Mouse (Mus musculus): ENCODE measurements at regions not wholly inside any gene's neighbourhood (a gene's known extent, or its start where the extent isn't known, plus 50 kb on each side); places are given as distances from the start of the nearest gene placed in this dataset.

DNA sequence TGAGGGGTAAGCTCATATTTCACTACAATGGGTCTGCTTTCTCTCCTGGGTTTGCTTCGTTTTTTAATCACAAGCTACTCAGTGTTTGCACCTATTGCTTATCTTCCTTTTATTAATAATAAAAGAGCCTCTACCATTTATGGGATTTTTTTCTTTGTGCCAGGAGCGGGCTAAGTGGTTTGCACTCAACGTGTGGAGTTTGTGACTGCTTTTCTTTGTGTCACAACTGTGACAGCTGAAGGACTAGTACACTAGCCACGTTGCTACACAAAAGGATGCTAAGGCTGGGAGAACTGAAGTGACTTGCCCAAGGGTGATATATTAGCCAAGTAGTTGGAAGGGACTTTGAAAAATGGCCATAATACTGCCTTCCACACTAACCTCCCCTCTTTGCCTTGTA is 271.8 kb upstream of the Ppargc1a start:
- no peak for DNase-seq (ENCODE audit: low spot score)

- no peak for DNase-seq (ENCODE audit: low spot score)
Observed at GRCm38 (mm10) chr5:51830551-51830950, 263.0 kb upstream of the Ppargc1a start.

DNA sequence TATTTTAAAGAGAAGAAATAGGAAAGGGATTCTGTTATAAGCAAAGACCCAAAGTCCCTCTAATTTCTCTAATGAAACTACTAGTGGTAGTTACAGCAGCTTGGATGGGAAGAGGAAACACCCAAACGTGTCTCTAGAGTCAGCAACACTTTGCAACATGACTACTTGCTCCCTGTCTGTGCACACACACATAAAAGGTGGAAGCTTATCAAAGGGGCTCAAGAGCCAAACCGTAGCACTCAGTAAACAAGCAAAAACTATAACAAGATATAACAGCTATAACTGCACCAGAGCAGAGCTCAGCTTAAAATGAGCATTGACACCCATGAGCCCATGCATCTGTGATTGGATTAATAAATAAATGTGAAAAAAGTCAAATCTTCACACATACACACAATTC is 262.5 kb upstream of the Ppargc1a start:
- DNase-seq (ENCODE audit: low spot score) = no peak

- DNase-seq (ENCODE audit: low spot score) = no peak
Observed at GRCm38 (mm10) chr5:51829606-51830005, 262.1 kb upstream of the Ppargc1a start.

DNA sequence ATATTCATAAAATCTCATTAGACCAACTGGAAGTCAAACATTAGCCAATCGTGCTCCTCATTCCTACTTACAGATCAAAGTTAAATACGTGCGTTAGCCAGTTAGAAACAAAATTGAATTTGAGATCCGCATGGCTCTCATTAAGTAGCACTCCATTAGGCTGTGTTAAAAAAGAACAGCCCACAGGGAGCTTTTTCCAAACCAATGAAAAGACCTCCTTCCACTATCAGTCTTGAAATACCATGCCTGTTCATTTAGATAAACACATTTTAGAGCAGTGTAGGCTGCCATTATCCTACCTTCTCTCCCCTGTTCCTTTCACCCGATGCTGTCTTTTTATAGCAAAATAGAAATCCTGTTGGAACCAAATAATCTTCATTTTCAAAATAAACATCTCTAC is 261.5 kb upstream of the Ppargc1a start:
- DNase-seq (ENCODE audit: low spot score) = no peak

- DNase-seq (ENCODE audit: low spot score) = no peak
Observed at GRCm38 (mm10) chr5:51826269-51826668, 258.7 kb upstream of the Ppargc1a start.

DNA sequence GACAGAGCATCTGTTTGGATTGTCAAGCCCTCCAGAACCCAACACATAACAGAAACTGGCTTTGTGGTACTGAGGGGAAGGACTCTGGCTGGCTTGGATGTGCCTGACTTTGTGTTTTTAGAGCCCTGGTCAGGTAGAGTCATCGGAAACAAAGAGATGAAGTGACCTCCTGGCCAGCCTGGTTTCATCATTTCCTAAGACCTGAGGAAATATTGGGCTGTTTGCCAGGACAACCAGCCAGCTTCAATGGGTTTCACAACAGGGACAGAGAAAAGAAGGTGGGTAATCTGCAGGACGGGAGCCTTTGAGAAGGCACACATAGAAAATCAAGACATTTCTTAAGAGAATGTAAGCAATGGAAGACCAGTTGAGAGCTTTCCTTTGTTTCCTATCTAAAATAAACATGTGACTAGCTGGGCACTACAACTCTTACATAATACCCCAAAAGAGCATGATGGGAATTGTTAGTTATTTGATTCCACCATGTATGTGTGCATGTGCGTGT is 258.1 kb upstream of the Ppargc1a start:
- no peak for DNase-seq (ENCODE audit: low spot score)

GRCm38 (mm10) chr5:51824731-51825130 is 257.2 kb upstream of the Ppargc1a start:
- DNase-seq (ENCODE audit: low spot score) = no peak

- no peak for DNase-seq (ENCODE audit: low spot score)
Observed at GRCm38 (mm10) chr5:51823657-51824056, 256.1 kb upstream of the Ppargc1a start.

DNA sequence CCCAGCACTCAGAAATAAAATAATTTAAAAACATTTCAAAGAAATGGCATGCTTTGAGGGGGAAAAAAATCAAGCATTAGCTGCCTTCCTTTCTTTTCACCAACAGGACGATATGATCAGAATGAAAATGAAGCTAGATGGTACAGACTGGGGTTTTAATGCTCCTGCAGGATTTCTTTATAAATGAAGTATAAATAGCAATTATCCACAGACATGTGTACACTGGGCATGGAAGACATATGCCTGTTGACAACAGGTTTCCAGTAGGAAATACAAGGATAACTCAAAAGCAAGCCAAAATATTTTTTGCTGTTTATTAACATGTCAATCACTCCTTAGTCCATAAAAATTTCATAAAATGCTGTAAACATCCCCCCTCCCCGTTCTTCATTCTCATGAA is 248.7 kb upstream of the Ppargc1a start:
- no peak for DNase-seq (ENCODE audit: low spot score)

DNA sequence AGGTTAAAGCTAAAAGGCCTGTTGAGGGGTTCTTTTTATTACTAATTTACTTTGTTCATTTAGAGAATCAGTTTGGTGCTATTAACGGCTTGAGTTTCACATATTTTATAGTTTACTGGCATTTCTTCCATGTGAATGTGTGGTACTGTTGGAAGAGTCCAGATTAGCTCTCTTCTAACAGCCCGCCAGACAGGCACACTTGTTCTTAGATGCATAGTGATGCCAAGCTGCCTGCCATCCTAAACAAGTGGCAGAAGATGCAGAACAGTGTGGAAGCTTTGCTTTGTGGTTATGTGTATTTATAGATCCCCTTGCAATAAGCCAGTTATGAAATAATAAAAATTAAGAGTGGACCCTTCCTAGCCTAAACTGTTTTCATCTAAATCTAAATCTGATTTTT is 244.2 kb upstream of the Ppargc1a start:
- DNase-seq (ENCODE audit: low spot score) = no peak

GRCm38 (mm10) chr5:51801486-51801885 is 234.0 kb upstream of the Ppargc1a start:
- DNase-seq (ENCODE audit: low spot score) = no peak

GRCm38 (mm10) chr5:51799371-51800035 is 232.0 kb upstream of the Ppargc1a start:
- no peak for DNase-seq (ENCODE audit: low spot score)

GRCm38 (mm10) chr5:51794097-51794496 is 226.6 kb upstream of the Ppargc1a start:
- no peak for DNase-seq (ENCODE audit: low spot score)

GRCm38 (mm10) chr5:51792950-51793349 is 225.4 kb upstream of the Ppargc1a start:
- DNase-seq (ENCODE audit: low spot score) = no peak

GRCm38 (mm10) chr5:51788768-51789167 is 221.2 kb upstream of the Ppargc1a start:
- no peak for DNase-seq (ENCODE audit: low spot score)

DNA sequence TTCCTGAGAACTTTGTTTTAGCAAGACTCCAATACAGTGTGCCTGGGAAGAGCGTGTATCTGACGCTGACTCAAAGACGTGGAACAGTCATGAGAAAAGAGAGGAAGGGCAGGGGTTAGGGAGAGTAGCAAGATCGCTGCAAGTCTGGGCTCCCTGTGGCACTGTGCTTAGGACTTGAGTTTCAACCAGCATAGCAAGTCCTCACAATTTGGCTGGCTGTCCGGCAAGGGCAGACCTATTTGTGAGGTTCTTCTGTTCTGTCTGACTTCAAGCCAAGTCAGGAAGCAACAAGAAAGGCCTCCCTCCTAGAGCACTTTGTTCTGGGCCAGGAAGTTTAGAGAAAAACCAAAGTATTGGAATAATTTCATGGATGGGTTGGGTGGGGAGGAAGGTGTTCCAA is 216.0 kb upstream of the Ppargc1a start:
- DNase-seq (ENCODE audit: low spot score) = no peak

DNA sequence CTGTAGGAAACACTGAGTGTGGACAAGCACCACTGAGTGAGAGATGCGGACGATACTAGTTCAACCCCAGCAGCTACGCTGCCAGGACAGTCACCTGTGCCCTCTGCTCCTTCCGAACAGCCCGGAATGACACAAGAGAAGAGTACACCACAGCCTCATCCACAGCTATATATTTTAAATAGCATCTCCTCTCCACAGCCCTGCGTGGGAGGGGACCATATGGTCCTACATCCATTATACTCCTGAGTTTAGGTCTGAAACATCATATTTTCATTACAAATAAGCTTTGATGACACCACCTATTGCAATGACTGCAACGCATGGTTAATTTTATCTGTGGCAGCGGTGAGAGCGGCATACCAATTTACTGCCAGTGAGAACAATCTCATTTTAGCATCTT is 215.6 kb upstream of the Ppargc1a start:
- DNase-seq (ENCODE audit: low spot score) = no peak

DNA sequence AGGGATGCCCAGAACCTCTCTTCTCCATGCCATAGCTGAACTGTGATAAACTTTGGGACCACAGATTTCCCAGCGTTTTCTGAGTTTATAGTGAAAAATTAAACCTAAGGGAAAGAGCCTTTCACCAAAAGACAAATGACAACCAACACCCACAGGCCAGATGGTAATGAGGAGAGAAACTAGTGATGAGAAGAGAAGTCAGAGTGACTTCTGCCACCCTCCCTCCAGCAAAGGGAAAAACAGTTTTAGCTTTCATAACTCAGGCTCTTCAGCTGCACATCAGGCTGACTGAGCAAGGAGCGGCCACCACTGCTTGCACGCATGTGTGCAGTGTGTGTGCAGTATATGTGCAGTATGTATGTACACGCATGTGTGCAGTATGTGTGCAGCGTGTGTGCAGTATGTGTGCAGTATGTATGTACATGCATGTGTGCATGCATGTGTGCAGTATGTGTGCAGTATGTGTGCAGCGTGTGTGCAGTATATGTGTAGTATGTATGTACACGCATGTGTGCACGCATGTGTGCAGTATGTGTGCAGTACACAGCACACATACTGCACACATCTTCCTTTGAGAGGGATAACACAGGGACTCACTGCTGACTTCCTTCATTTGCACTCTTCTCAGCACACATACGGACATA is 208.1 kb upstream of the Ppargc1a start:
- DNase-seq (ENCODE audit: low spot score) = no peak

DNA sequence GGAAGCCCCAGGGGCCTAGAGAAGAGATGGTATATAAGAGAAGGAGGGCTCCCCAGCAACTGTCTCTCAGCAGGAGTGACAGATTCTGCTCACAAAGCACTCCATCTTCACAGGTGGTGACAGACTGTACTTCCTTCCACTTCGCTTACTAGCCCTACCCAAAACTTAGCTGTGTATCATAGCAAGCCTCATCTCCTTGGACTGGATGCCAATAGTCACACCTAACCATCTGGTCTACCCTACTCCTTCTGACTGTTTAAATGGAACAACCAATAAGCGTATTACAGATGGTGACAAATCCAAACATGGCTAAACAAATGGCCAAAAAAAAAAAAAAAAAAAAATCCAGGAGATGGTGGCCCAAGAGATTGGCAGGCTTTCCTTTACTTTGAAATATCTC is 204.1 kb upstream of the Ppargc1a start:
- DNase-seq (ENCODE audit: low spot score) = no peak

DNA sequence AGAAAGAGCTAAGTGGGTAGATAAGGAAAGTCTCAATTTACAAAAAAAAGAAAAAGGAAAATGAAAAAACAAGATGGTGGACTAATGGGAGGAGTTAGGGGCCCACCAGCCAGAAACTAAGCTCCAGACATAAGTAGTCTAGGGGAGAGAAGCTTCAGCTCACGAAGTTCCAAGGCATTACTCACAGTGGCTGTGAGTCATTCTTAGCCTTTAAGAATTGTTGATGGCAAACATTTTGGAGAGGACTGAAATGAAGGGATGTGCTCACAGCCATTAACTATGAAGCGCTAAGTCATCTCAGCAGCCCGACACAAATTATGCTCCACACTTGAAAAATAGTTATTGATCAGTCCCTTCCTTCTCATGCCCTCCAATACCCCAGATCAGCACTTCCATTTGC is 198.6 kb upstream of the Ppargc1a start:
- no peak for DNase-seq (ENCODE audit: low spot score)

- no peak for DNase-seq (ENCODE audit: low spot score)
Observed at GRCm38 (mm10) chr5:51764416-51764815, 196.9 kb upstream of the Ppargc1a start.

DNA sequence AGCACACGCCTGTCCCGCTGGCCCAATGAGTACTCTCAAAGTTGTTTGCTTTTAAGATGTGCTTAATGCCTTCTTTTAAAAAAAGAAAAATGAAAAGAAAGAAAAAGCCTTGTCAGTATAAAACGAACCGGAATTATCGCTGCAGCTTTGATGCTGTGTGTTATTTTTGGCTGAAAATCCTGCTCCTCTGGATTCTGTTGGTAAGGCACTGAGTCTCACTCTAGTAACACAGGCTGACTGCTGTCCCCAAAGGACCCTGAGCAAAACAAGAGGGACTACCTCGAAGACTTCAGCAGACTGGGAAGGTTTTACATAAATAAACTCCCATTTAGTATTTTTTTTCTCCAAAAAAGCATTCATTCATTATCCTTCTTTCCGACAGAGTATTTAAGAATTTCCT is 196.1 kb upstream of the Ppargc1a start:
- no peak for DNase-seq (ENCODE audit: low spot score)

GRCm38 (mm10) chr5:51762352-51762751 is 194.8 kb upstream of the Ppargc1a start:
- no peak for DNase-seq (ENCODE audit: low spot score)
